Mouse (Mus musculus) megakaryocyte, embryonic 14.5 days (primary cell): ENCODE measurements around the gene a.

Experiments used
- FLI1 ChIP-seq: IDR thresholded peaks from 2 replicates; pipeline ENCODE4 v1.6.1; 2012; ENCODE audit warnings: low read length, inconsistent platforms, mixed read lengths
- GATA1 ChIP-seq: IDR thresholded peaks from 3 replicates; pipeline ENCODE4 v1.6.1; 2012; ENCODE audit warnings: mixed read lengths, low read length, inconsistent platforms, borderline replicate concordance

DNA sequence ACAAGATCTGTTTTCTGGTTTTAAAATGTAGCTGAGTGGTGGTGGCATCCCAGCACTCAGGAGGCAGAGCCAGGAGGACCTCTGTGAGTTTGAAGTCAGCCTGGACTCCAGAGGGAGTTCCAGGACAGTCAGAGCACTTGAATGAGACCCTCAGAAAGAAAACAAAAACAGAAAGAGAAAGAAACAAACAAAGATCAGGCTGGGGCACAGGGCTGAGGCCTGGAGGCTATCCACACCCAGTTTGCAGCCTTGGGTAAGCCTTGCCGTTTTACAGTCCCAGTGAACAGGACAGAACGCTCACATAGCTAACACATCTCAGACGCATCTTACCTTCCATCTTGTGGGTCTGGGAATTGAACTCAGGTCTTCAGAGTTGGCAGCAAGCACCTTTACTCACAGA, 155.7 kb downstream of the a start:
- TF ChIP-seq GATA1 (no peak), FLI1 (no peak)
